In genomic region chr2:132517194-132517836, GRCm38 (mm10) we compare ENCODE assay signal across 22 mouse cellular contexts.
A peak's percentile ranks its signal among the peaks of the same experiment; 100 is the strongest.
DNase-seq lines count a peak whose midpoint lies in the region; ATAC-seq lines count a peak whose summit lies in the region.
"Had no signal": no experiment of that assay in that cellular context is flagged by ENCODE, and none has a peak within 500 bp of the region (broad histone marks: within the 10 kb centered on the region; RNA-seq: fewer than 3 reads in every experiment).

No protein-coding gene starts in this region.

- ATAC-seq in cerebellum, adult (ENCODE audit: insufficient number of reproducible peaks, low FRiP score, low TSS enrichment) = no peak
- 0 out of 2 replicates have a peak, but pooled peaks have one; percentile 10 for ATAC-seq in hindbrain, embryonic 11.5 days (ENCODE audit: low FRiP score)
- no peak for ATAC-seq in hindbrain, embryonic 13.5 days (ENCODE audit: low FRiP score)
- ATAC-seq: intestine, embryonic 15.5 days had no signal

- WGBS in hindbrain, embryonic 11.5 days = 78% methylated on average over 6 of the region's 6 CpGs
- 77% methylated on average over 6 of the region's 6 CpGs for WGBS in hindbrain, embryonic 13.5 days

- no peak overlapping the region for H3K4me3 ChIP-seq in hindbrain, embryonic 11.5 days (ENCODE audit: low read depth, low read length)
- no peak overlapping the region for H3K4me3 ChIP-seq in hindbrain, embryonic 13.5 days
- H3K4me3 ChIP-seq: embryonic facial prominence, embryonic 12.5 days; embryonic facial prominence, embryonic 15.5 days; gastrocnemius, adult 2 months; heart, embryonic 10.5 days; heart, embryonic 13.5 days; hindbrain, embryonic 12.5 days; intestine, embryonic 15.5 days had no signal

- no peaks in the 10 kb centered on the region for H3K27me3 ChIP-seq in hindbrain, embryonic 11.5 days (ENCODE audit: control insufficient read depth, insufficient read depth, low read length)
- no peaks in the 10 kb centered on the region for H3K27me3 ChIP-seq in hindbrain, embryonic 13.5 days
- H3K27me3 ChIP-seq: CH12.LX; embryonic facial prominence, embryonic 15.5 days; hindbrain, embryonic 12.5 days; intestine, embryonic 15.5 days had no signal

- no peaks in the 10 kb centered on the region for H3K36me3 ChIP-seq in hindbrain, embryonic 11.5 days (ENCODE audit: control insufficient read depth, insufficient read depth, low read length)
- no peaks in the 10 kb centered on the region for H3K36me3 ChIP-seq in hindbrain, embryonic 13.5 days
- H3K36me3 ChIP-seq: embryonic facial prominence, embryonic 12.5 days; embryonic facial prominence, embryonic 15.5 days; heart, embryonic 10.5 days; heart, embryonic 13.5 days; hindbrain, embryonic 12.5 days; intestine, embryonic 15.5 days had no signal

- no peak overlapping the region for H3K27ac ChIP-seq in hindbrain, embryonic 11.5 days (ENCODE audit: low read depth, low read length)
- no peak overlapping the region for H3K27ac ChIP-seq in hindbrain, embryonic 13.5 days
- H3K27ac ChIP-seq: embryonic facial prominence, embryonic 12.5 days; embryonic facial prominence, embryonic 15.5 days; gastrocnemius, adult 2 months; heart, embryonic 10.5 days; heart, embryonic 13.5 days; hindbrain, embryonic 12.5 days; intestine, embryonic 15.5 days had no signal

- no peaks in the 10 kb centered on the region for H3K9me3 ChIP-seq in hindbrain, embryonic 11.5 days (ENCODE audit: control insufficient read depth, low read length)
- H3K9me3 ChIP-seq in hindbrain, embryonic 13.5 days = no peaks in the 10 kb centered on the region
- H3K9me3 ChIP-seq: embryonic facial prominence, embryonic 12.5 days; embryonic facial prominence, embryonic 15.5 days; heart, embryonic 10.5 days; heart, embryonic 13.5 days; hindbrain, embryonic 12.5 days; intestine, embryonic 15.5 days had no signal

- no peaks in the 10 kb centered on the region for H3K4me1 ChIP-seq in hindbrain, embryonic 11.5 days (replicated peaks; ENCODE audit: control insufficient read depth, insufficient read depth, low read length)
- H3K4me1 ChIP-seq in hindbrain, embryonic 13.5 days (replicated peaks) = peaks cover 2% of the 10 kb centered on the region; the same call in 1 of the 2 replicates
- H3K4me1 ChIP-seq: intestine, embryonic 15.5 days had no signal

- peak; percentile 31 for DNase-seq in adrenal gland, postnatal 10 days
- no peak for DNase-seq in adrenal gland, adult 8-10 months
- DNase-seq in cerebellum, adult 9-10 months = peak; percentile 27
- no peak for DNase-seq in hindbrain, embryonic 11.5 days (ENCODE audit: low spot score)
- no peak for DNase-seq in lung, postnatal 10 days
- DNase-seq: forebrain, postnatal 0 days; gastrocnemius, adult 2 months; gastrocnemius, postnatal 14 days; heart, adult 18-20 months; heart, postnatal 14 days; heart, postnatal 4 days; kidney, adult 11 months; kidney, adult 8-10 months had no signal

- H3K4me2 ChIP-seq in hindbrain, embryonic 11.5 days (replicated peaks; ENCODE audit: low read depth, low read length) = no peak overlapping the region
- no peak overlapping the region for H3K4me2 ChIP-seq in hindbrain, embryonic 13.5 days
- H3K4me2 ChIP-seq: embryonic facial prominence, embryonic 12.5 days; embryonic facial prominence, embryonic 15.5 days; heart, embryonic 13.5 days; hindbrain, embryonic 12.5 days; intestine, embryonic 15.5 days had no signal

- H3K9ac ChIP-seq in hindbrain, embryonic 11.5 days (ENCODE audit: low read depth, low read length) = 0 out of 2 replicates have a peak overlapping the region, but pooled peaks have one; percentile 11
- no peak overlapping the region for H3K9ac ChIP-seq in hindbrain, embryonic 13.5 days
- H3K9ac ChIP-seq: embryonic facial prominence, embryonic 12.5 days; embryonic facial prominence, embryonic 15.5 days; forebrain, postnatal 0 days; heart, embryonic 13.5 days; hindbrain, embryonic 12.5 days; intestine, embryonic 15.5 days had no signal

Comparison
In these comparisons a context has a peak if more than half of its experiments do, and no peak if none do; other contexts are left out.
1. DNase-seq: peak in adrenal gland, postnatal 10 days (single experiment) and cerebellum, adult 9-10 months (single experiment); none in adrenal gland, adult 8-10 months (single experiment), hindbrain, embryonic 11.5 days (single experiment) and lung, postnatal 10 days (single experiment).